Mouse (Mus musculus): Measurements from ENCODE around the gene Gm42420.

Gm42420 gene

DNA sequence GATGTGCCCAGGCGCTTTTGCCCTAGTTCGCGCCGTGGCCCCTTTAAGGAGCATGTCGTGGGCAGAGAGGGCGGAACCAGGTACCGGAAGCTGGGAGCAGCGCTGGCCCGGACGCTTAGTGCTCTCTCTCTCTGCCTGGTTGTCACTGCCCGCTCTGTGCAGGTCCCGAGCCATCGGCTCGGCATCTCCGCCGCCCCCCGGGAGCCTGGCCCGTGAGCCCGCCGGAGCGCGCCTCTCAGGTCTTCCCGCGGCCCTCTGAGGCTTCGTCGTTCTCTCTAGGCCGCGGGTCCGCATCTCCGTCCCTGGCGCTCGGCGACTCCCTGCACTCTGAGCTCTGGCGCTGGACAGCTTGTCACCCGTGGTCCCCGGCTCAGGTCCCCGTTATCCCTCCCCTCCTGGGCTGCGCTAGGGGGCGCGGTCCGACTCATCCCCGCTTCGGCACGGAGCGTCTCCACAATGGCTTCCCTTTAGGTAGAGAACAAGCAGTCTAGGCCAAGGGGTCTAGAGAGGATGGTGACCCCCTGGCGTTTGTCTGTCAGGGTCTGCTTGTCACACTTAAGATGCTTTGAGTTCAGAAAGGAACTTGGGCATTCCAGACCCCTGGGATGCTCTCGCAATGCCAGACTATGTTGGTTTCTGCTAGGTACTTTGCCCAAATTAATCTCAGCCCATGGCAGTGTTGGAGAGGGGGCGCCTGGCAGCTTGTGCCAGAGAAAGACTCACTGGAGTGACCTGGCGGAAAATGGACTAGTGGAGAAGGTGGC is 11.6 kb upstream of the Gm42420 start, which contains the start of gene Adck2:
Gene Adck2, plus strand, starts transcription at position 83 of the 764 bp plus-strand sequence.
- peak; percentile 81 for DNase-seq

DNA sequence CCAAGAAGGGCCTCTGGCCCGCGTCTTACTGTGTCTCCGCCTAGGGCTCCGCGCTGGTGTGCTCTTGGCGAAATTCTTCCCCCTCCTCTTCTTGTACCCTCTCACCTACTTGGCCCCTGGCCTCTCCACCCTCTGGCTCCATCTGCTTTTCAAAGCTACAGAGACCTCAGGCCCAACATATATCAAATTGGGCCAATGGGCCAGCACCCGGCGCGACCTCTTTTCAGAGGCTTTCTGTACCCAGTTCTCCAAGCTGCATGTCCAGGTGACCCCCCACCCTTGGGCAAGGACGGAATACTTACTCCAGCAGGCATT is 11.0 kb upstream of the Gm42420 start:
- DNase-seq, result no peak

- DNase-seq, result no peak
Measured at GRCm38 (mm10) chr6:39574951-39575350, 10.6 kb upstream of the Gm42420 start.

DNA sequence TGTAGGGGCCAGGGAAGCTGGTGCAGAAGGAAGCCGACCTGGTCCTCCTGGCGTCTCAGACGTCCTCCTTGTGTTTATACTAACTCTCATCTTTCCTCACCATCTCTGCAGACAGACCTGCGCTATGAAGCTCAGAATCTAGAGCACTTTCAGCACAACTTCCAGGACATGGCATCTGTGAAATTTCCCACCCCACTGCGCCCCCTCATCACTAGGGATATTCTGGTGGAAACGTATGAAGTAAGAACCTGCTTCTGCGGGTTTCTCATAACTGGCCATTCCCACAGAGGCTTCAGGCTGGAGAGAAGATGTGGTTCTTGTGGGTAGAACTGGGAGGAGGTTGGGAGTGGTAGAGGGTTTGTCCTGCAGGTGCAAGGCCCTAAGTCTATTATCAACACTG is 6.0 kb upstream of the Gm42420 start:
- no peak for DNase-seq

- DNase-seq, result no peak
Measured at GRCm38 (mm10) chr6:39580558-39580957, 5.0 kb upstream of the Gm42420 start.

DNA sequence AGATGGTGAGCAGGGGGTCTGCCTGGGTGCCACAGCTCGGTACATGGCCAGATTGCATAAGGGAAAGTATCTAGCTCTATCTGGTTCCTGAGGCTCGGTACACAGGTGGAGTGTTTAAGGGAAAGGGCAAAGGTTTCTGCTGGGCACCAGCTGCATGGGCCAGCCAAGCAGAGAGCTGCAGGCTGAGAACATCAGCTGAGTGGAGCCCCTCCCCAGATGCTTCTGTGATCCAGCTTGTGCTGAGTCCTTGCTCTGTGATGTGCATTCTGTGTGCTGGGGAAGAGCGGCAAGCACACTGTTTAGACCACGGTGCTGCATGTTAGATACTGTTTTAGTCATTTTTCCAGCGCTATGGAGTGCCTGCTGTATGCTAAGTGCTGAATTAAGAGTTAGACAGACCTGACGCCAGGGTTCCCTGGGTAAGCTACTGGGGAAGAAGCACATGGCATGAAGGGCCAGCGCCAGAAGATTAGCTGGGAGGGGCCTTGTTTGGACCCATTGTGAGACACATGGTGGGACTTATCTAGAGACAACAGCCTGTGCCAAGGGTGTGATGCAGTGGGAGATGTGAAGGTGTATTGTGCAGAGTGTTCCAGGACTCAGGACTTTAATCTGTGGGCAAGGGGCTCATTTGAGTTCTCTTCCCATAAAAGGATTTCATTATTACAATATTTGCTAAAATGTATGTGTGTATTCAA is 4.3 kb upstream of the Gm42420 start:
- DNase-seq, result no peak

DNA sequence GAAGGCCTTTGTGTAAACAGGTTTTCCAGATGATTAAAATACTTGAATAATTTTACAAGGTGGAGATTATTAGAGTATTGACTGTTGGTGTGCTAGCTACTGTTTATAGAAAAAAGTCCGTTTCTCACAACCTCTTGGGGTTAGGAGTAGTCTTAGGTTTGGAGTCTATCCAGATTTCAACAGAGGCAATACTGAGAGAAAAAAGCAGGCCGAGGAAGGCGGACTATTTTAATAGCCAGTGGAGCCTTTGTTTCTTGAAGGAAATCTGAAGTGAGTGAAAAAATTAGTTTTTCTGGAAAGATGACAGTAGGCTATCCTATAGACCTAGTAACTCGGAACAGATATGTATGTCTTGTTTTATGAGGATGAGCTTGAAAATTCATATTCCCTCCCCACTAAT is 5.9 kb downstream of the Gm42420 start:
- no peak for DNase-seq

GRCm38 (mm10) chr6:39592401-39593214 is 7.1 kb downstream of the Gm42420 start, which contains the start of gene Ndufb2:
Ndufb2 (plus strand) TSS chr6:39592574.
- peak; percentile 96 for DNase-seq

GRCm38 (mm10) chr6:39600851-39601250 is 15.3 kb downstream of the Gm42420 start:
- no peak for DNase-seq

GRCm38 (mm10) chr6:39601828-39602227 is 16.3 kb downstream of the Gm42420 start:
- no peak for DNase-seq

- DNase-seq, result no peak
Measured at GRCm38 (mm10) chr6:39604565-39604964, 19.0 kb downstream of the Gm42420 start.

DNA sequence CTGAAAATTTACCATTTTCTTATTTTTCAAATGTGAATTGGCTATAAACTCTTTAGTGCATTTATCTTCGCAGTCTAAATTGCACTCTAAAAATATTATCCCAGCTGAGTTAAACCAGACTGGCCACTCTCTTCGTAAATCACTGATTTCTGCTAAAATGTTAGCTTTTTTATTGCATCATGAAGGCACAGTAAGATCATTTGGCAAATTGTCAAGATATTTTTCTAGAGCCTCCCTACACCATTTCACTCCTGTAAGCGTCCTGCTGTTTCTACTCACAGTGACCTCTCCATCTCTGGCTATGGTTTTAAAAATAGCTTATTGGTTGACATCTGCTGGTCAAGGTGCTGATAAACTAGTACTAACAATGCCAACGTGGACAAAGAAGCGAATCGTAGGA is 20.5 kb downstream of the Gm42420 start:
- no peak for DNase-seq

- no peak for DNase-seq
Measured at GRCm38 (mm10) chr6:39606862-39607261, 21.3 kb downstream of the Gm42420 start.

GRCm38 (mm10) chr6:39607365-39607764 is 21.8 kb downstream of the Gm42420 start:
- DNase-seq, result no peak

- DNase-seq, result no peak
Measured at GRCm38 (mm10) chr6:39610207-39610606, 24.7 kb downstream of the Gm42420 start.

DNA sequence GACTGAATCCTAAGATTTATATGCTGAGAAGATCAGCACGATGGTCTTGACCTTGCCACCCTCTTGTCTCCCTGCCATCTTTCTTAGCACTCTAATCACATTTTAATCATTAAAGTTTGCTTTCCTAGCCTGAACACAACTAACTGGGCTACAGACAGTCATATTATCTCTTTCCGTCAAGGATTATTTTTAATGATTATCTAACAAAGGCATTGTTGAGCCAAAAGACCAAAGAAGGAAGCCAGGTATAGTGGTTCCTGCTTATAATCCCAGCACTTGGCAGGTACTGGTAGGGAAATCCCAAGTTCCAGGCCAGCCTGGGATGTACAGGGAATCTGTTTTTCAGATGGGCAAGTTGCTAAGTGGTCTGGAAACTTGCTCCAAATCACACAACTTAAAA is 25.7 kb downstream of the Gm42420 start:
- DNase-seq, result no peak

Measured in lung, postnatal 14 days (tissue).